Mouse (Mus musculus) layer of hippocampus, adult 11-12 months (tissue): ENCODE data around the gene Prpf6.

Experiments
- DNase-seq: peaks from one replicate; pipeline ENCODE4 v3.0.0; 2022; ENCODE audit warnings: low spot score

The Prpf6 gene

DNA sequence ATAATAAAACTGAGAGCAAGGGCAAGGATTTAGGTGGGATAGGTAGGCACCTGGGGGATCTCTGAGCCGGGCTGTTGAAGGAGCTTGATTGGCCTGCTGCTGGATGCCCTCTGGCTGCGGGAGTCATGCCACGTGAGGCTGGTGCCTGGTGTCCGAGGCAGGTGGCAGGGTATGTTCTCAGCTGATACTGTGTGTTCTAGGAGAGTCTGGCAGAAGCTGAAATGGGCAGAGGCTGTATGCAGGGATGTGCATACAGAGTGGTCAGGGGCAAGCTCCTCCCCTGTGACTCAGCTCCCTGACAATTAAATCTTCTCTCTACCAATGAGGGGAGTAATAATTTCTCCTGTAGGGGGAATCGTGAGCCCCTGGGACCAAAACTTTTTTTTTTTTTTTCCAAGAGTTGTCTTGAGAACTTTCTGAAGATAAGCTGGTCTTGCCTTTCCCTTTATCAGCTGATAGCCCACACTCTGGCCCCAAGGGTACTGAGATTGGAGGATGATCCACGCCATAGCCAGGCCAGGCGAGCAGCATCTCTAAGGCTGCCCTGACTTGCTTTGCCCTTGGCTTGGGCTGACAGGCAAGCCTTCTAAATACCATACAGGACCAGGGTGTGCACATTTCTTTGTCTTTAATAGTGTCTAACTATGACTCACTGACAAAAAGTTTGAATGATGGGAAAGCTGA lies 5.9 kb downstream of the Prpf6 start:
- DNase-seq: peak; percentile 12

DNA sequence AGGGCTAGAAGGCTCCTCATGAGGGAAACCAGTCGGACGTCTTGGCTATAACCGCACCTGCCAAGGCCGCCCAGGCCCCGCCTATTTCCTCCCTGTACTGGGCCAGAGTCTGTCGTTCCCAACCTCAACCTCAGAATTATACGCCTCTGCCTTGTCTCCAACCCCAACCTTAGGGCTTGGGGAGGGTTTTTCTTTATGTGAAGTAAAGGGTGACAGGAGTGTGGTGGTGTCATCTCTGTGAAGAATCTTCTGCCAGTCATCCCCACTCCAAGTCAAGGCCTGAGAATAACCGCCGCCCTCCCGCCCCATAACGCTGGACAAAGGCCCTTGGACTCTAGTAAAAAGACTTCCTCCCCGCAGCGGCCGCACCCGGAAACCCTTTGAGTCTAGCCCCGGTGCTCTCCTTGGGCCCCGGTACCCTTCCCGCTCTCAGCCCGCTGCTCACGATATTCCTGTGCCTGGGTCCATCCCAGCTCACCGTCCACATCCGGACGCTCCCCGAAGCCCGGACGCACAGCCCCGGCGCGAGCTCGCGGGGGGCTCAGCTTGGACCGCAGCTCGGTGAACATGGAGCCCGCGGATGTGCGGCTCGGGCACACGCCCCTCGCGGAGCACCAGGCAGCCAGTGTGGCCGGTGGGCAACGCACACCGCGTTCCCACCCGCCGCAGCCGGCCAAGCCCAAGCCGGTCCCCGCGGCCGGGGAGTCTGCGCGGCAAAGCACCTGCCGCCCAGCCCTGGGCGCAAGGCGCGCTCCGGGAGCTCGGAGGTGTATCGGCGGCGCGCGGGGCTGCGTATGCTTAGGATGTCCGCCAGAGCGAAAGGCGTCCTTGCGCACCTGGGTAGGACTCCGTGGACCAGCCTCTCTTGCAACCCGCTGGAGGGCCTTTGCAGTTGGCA lies 7.0 kb downstream of the Prpf6 start, which contains the start of gene Samd10:
Gene Samd10 (minus strand): TSS at position 759 of the 898 bp plus-strand sequence.
- peak; percentile 54 for DNase-seq

DNA sequence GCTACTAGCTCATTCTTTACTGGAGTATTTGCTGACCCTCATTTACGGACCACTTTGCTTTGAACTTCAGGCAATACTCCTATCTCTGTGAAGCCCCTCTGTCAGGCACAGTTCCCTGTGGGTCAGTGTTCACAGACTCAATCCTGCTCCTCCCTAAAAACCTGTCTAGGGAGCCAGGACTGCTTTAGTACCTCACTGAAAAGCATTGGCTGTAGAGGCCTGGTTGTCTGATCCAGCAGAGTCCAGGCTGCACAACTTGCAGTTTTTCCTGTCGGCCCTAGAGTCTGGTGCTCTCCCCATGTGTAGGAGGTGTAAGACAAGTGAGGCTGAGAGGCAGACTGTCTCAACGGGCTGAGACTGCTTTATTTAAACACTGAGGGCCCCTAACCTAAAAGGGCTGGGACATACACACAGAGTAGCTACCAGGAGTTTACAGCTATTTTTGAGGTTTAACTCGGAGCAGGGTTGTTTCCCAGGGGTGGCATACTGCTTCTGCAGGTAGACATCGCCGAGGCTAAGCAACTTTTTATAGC lies 8.6 kb downstream of the Prpf6 start:
- DNase-seq: peak; percentile 15

DNA sequence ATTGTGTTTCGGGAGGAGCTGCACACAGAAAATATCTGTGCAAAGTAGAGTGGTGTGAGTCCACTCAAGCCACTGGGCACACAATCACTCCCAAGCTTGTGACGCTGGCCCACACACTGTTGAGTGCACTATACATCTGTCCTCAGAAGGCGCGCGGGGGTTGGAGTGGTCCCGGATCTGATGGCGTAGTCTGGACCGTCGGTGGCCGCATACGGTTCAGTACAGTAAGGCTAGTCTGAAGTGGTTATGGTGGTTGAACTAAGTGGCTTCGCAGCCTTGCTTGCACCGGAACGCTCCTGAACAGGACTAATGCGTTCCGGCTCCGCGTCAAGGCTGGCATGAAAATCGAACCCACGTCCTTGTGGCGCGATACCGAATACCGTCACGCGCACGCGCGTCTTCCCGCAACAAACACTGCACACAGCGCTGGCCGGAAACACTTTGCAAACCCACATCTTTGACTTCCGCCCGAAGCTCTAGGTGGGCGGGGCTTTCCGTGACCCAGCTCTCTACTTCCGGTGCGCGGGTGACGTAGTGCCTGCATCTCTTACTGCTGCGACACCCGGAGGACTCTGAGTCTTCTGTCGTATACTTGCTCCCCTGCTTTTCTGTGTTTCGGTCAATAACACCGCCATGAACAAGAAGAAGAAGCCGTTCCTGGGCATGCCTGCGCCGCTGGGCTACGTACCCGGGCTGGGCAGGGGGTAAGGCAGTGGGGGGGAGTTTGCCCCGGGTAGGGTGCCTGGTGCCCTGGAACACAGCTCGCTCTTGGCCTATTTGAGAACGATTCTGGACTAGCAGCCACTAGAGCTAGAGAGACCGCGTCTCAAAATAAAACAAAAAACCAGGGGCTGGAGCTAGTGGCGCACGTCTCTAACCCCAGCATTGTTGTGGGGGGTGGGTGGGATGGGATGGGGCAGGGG lies 9.4 kb downstream of the Prpf6 start:
- peak; percentile 98 for DNase-seq

DNA sequence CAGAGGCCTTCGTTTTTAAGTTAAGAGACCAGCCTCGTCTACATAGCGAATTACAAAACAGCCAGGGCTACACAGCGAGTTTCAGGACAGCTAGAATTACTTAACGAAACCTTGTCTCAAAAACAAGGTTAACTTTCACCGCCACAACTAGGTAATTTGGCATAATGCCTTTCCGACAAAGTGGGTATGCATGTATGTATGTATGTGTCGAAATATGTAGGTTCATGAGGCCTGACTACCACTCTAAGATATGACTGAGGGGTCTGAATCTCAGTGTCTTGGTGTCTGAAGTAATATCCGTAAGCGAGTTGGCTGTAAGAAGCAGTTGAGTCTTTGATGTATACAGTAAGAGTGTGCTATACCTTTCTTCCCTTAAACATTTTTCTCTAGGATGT lies 10.1 kb downstream of the Prpf6 start:
- peak; percentile 11 for DNase-seq

DNA sequence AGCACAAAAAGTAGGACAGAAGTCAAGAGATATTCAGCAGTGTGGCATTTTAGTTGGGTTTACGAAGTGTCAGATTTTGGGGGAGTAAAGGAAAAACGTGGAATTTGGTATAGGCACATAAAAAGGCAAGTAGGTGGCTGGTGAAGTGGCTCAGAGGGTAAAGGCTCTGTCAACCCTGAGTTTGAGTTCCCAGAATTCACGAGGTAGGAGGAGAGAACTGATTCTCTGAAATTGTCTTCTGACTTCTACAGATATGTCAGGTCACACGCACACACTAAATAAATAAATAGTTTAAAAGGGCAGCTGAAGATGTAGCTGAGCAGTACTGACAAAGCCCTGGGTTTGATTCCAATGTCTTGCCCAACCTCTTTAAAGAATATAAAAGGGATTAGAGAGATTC lies 10.7 kb downstream of the Prpf6 start:
- no peak for DNase-seq

DNA sequence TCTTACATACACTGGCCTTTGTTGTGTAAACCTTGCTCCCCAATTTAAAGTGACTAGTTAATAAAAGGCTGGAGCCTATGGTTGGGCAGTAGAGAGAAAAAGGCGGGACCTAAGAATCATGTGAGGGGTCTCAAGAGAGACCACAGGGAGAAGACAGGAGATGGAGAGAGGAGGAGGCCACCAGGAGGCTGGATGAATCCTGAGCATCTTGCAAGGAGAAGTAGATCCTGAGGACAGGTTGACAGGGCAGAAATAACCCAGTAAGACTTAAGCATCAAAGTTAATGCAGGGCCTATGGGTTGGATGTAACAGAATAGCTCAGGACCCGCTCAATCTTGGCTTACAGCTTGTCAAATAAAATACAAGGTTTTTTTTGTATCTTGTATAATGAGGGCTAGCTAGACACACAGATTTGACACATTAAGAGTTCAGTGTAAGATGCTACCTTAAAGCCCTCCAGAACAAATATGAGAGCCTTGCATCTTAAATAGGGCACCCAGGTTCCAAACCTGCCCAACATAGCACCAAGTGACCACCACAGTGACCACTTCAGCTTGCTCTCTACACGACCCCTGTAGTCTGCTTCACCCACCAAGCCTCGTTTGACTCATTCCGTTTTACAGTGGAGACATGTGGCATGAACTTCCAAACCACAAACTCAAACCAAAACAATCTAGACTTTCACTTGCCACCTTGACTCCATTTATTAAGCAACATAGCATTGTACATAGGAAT lies 27.3 kb downstream of the Prpf6 start:
- DNase-seq: no peak

DNA sequence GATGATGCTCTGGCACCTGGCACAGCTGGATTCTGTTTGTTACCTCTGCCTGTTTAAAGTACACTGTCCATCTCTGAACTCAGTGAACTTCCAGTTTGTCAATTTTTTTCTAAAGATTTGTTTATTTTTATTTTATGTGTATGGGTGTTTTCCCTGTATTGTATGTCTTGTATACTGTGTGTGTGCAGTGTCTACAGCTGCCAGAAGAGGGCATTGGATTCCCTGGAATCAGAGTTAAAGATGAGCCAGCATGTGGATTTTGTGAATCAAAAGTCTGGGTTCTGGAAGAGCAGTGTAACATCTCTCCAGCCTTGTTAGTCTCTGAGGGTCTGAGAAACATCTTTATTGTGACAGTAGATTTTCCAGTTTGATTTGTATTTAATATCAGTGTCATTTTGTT lies 31.7 kb downstream of the Prpf6 start:
- peak; percentile 30 for DNase-seq

DNA sequence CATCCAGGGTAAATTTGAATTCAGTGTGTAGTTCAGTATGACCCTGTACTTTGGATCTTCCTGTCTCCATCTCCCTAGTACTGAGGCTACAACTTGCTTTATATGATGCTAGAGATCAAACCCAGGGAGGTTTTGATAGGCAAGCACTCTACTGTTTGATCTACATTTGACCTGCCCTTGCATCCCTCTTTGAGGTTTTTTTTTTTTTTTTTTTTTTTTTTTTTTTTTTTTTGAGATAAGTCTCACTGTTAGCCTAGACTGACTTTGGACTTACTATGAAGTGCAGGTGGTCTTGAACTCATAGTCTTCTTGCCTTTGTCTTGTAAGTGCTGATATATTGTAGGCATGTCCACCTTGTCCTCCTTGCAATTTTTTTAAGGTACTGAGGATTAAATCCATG lies 36.8 kb downstream of the Prpf6 start:
- DNase-seq: no peak

DNA sequence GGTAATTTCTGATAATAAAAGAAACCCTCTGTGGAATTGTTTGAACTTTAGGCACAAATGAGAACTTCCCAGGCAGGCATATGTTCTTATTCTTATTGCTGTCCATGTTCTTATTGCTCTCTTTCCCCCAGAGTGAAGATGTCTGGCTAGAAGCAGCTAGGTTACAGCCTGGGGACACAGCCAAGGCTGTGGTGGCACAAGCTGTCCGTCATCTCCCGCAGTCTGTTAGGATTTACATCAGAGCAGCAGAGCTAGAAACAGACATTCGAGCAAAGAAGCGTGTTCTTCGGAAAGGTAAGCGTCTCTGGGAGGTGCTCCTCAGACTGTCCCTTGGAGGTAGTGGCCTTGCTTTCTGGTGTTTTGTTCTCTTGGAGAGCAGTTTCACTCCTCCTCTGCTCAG lies 41.0 kb downstream of the Prpf6 start:
- peak; percentile 15 for DNase-seq

DNA sequence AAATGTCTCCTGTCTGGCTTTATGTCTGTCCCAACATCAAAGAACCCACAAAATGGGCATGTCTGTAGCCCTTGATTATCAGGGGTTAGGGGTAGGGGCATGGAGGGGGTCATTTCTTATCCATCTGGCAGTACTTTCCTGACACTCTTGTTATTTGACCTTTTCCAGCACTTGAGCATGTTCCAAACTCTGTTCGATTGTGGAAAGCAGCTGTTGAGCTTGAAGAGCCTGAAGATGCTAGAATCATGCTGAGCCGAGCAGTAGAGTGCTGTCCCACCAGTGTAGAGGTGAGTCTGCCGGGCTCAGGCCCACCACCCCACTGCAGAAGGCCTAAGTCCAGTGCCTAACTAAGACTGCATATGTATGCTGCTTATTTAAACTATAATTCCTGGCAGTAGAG lies 44.2 kb downstream of the Prpf6 start:
- DNase-seq: no peak

DNA sequence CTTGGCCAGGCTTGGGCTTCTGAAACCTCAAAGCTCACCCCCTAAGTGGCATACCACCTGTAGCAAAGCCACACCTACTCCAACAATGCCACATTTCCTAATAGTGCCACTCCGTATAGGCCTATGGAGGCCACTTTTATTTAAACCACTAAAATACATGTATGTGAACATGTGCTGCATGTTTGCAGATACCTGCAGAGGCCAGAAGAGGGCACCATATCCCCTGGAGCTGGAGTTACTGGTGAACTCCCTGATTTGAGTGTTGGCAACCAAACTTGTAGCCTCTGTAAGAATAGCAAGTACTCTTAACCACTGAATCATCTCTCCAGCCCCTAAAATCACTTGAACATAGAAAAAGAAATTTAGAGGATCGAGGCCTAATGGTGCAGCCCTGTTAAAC lies 52.7 kb downstream of the Prpf6 start:
- DNase-seq: peak; percentile 21

DNA sequence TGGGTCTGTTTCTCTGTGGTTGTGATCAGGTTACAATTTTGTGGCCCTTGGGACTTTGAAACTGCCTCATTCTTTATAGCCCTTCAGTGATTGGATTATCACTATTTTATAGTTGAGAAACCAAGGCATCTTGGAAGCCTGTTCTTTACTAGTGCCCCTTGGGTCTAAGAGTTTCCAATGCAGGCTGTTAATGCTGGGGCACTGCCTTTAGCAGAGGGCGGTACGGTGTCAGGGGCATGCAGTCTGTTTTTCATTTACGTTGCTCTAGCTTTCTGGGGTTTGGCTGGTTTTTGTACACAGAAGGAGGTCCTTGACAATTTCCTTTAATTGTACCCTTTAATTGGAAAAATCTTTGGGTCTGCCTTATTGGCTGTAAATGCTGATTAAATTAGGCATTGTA lies 54.0 kb downstream of the Prpf6 start:
- DNase-seq: no peak

DNA sequence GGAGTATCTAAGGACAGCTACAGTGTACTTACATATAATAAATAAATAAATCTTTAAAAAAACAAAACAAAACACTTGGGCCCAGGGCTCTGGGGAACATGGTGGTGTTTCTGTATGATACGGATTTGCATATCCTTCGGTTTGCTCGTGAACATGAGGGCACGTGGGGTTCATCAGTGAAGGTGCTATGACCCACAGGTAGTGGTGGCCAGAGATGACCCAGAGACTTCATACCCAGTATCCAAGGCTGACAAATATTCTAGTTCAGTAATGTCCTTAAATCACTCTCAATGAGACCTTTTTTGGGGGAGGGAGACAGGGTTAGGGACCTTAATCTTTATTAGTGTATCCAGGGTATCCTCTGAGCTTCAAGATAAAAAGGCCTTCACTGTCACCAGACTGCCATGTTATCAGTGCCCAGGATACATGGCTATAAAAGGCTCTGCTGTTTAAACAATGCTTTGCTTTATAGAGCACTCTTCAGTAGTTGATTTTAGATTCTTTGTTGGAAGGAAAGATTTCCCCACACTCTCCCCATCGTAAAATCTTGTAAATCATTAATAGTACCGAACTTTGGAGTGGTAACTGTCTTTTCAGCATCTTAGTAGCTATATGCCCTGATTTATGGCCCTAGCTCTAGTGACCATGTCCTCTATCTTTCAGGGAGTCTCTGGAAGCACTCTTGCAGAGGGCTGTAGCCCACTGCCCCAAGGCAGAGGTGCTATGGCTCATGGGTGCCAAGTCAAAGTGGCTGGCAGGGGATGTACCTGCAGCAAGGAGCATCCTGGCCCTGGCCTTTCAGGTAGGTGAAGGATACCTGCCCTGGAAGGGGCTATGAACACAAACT lies 55.2 kb downstream of the Prpf6 start:
- no peak for DNase-seq

DNA sequence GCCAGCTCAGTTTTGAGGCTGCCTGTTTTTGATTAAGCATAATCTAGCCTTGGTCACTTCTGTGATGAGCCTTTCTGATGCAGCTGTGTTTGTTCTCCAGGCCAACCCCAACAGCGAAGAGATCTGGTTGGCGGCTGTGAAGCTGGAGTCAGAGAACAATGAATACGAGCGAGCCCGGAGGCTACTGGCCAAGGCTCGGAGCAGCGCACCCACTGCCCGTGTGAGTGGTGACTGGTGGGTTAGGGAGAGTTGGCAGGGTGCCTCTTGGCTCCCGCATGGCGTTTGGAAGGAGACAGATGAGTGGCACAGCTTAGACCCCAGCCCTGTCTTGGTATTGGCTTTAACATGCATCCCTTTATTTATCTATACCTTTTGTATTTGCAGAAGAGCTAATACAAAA lies 57.3 kb downstream of the Prpf6 start:
- DNase-seq: peak; percentile 46

DNA sequence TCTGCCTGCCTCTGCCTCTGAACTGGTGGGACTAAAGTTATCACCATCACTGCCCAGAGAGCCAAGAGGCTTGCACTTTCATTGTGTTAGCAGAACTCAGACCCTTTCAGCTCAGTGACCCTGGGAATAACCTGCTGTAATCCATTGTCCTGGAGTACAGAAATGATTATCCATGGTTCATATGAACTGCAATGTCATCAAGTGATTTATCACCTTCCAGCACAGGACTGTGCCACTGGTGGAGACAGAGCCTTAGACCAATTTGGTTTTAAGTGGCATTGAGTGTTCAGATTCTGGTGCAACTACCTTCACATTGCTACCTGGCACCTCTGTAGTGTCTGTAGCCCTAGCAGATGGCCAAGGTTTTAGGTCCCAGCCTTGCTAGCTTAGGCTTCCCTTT lies 61.4 kb downstream of the Prpf6 start:
- DNase-seq: no peak

DNA sequence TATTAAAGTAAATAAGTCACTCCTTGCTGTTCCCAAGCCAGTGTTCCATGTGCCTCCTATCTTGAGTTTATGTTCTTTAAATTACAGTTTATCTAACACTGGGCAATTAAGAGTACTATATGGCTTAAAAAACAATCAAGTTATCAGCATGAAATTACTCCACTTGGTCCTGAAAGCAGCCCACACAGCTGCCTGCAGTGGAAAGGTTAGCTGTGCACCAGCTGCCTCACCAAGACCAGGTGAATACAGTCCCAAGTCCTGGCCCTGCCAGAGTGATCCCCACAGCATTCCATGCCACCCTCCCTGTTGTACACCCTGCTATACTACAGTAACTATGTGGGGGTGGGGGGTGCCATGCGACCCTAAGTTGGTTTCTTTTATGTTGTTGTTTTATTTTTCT lies 61.9 kb downstream of the Prpf6 start:
- DNase-seq: no peak

DNA sequence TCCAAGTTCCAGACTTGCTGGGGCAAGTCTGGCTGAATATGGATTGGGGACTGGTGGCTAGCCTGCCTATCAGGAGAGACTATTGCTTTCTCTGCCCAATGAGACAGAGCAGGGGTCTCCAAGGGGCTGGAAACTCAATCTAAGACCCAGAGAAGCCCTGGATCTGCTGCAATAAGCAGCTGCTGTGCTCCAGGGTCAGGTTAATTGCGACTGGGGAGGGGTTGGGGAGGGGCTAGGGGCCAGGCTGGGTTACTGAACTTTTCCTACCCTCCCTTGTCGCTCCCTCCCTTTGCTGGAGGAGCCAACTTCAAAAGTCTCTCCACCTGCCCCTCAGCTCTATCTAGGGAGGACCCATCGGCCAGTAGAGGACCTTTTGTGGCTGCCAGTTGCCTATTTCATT lies 65.1 kb downstream of the Prpf6 start, which contains the start of gene Gm29797:
Gene Gm29797 (plus strand): TSS at position 301 of the 400 bp plus-strand sequence.
- DNase-seq: no peak

DNA sequence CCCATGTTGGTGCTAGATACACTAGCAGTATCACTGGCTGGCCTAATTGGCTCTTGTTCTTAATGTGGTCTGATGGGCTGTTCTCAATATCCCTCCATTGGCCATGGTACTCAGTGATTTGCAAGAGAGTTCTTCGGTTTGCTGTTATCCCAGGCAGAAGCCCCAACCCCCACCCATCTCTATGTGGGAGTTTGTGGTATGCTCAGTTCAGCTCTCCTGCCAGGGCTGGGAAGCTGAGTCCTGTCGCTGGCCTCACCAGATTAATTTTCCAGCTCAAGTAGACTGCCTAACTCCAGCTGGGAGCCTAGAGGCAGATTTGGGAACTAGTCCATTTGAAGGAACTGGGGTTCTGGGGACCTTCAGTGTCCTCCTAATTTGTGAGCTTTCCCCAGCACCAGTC lies 65.8 kb downstream of the Prpf6 start:
- DNase-seq: no peak

DNA sequence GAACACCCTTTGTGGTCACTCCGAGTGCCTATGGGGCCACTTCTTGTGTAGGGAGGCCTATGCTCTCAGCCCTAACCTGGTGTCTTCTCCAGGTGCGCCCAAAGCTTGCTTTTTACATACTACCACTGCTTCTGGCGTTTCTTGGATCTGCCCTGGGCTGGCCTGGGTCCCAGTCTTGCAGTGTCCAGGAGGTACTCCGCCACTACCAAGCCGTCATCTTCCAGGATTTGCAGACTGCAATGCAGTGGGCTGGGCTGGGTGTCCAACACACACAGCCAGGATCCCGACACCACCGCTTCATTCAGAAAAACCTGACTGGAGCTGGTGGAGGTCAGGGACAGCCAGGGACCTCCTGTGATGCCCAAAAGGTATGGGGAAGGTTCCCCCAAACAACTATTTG lies 66.9 kb downstream of the Prpf6 start:
- DNase-seq: no peak
